Mouse (Mus musculus) lung, adult 2 months (tissue): Measurements from ENCODE around the gene Irf8. TPM values are rescaled to one million over a fixed set of nuclear protein-coding genes. Genes with fewer than 3 reads are reported as not detected.

Source experiments
- DNase-seq: peaks from one replicate; pipeline ENCODE4 v3.0.0; 2022
- H3K4me1 ChIP-seq: fragments of 200-500 bp; 2 replicates; pipeline ENCODE4 v1.6.1; 2011; ENCODE audit warnings: low read length; ENCODE audit not compliant: control insufficient read depth, insufficient read depth
- H3K4me3 ChIP-seq: fragments of 200-500 bp; replicated peaks from 2 replicates; pipeline ENCODE3; 2011; ENCODE audit warnings: low read depth, mild to moderate bottlenecking, control low read depth, low read length; ENCODE audit errors: extremely low read depth
- CTCF ChIP-seq: fragments of 200-500 bp; IDR thresholded peaks from 2 replicates; pipeline ENCODE4 v1.5.1; 2011; ENCODE audit warnings: mild to moderate bottlenecking, low read length, control low read depth; ENCODE audit not compliant: insufficient read depth
- POLR2A ChIP-seq: fragments of 200-500 bp; IDR thresholded peaks from 2 replicates; pipeline ENCODE4 v1.6.1; 2011; ENCODE audit warnings: low read depth, mild to moderate bottlenecking, control low read depth, low read length, borderline replicate concordance; ENCODE audit errors: extremely low read depth
- WGBS: fragments of 180-500 bp; shearing (Covaris S2); methylation state at CpG from one replicate; pipeline ENCODE4 v1.1.7; 2018; 5-methylcytosine and 5-hydroxymethylcytosine counted together
- polyA plus RNA-seq: library from polyadenylated mRNA; depleted of rRNA; stranded (reverse); fragments of >200 nt; gene quantifications from 2 replicates; pipeline ENCODE4 v1.2.3, GENCODE M21; 2012; rRNA removed

Irf8 gene
- 38.6 and 44.7 TPM in 2 replicates for polyA plus RNA-seq

DNA sequence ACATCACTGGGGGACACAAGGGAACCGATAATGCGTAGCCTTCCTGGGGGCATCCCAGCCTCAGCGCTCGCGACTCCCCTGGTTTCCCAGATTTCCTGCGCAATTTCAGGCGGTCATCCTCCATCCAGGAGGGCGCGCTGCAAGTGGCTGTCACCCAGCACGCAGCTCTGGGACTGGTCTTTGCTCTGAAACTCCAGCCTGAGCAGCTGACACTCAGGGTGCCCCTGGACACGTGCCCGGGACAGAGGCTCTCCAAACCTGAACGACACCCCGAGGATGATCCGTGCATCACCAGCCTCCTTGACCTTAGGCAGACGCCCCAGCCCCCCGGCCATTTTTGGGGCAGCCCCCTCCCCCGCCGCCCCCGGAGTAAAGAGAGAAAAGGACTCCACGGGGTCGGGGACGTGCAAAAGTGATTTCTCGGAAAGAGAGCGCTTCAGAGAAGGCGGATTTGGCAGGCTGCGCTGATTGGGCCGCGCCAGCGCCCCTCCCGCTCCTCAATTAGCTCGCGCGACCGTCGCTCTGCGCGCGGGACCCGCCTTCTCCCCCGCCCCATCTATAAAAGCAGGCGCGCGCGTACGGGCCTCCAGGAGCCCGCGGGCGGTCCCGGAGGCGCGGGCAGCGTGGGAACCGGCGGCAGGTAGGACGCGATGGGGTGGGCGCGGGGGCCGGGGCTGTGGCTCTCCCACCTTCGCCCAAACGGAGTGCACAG is at the start of gene Irf8:
Gene Irf8, plus strand, starts transcription at position 589 of the 712 bp plus-strand sequence.
- H3K4me3 ChIP-seq = peak within 1 kb of the TSS; percentile 67
- TF ChIP-seq CTCF (no peak), POLR2A (peak; percentile 84)
- H3K4me1 ChIP-seq = peaks cover 7% of the 10 kb centered on the region
- DNase-seq = peak; percentile 86
- 1% methylated on average over 62 of the region's 62 CpGs for WGBS

DNA sequence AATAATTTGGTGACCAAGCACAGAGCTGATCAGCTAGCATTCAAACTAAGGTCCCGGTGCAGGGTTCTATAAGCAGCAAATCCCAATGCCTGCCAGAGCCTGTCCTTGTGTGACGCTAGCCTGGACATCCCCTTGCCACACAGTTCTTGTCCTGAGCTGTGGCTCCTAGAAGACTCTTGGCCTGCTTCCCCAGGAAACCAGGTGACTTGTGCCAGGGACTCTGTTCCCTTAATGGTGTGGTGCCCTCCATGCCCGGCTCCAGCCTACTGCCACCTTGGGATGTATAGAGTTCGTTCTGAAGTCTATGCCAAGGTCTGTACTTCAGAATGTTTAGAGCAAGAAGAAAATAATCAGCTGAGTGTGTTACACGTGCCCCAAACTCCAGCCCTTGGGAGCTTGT is 49.6 kb upstream of the Irf8 start:
- no peak for DNase-seq
- TF ChIP-seq POLR2A (no peak), CTCF (no peak)
- Histone ChIP-seq H3K4me3 (no peak overlapping the region), H3K4me1 (no peaks in the 10 kb centered on the region)
- WGBS = 81% methylated on average over 5 of the region's 5 CpGs

DNA sequence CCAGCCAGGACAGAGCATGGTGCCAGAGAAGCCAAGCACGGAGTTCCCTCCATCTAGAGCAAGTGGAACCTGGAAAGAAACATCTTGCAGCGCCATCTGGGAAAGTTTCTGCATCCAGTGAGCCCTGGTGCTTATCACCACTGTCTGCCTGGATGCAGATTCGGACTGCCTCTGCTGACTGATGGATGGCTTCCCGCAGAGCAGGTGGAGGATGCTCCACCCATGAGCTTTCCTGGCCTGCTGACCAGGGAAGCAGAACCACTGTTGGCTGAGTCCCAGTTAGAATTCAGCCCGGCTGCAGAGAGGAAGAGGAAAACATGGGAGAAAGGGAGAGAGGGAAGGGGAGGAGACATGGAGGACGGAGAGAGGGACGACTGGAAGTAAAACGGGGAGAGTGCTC is 48.4 kb upstream of the Irf8 start:
- Histone ChIP-seq H3K4me1 (no peaks in the 10 kb centered on the region), H3K4me3 (no peak overlapping the region)
- 49% methylated on average over 8 of the region's 8 CpGs for WGBS
- no peak for DNase-seq
- TF ChIP-seq CTCF = no peak
- TF ChIP-seq POLR2A = no peak

DNA sequence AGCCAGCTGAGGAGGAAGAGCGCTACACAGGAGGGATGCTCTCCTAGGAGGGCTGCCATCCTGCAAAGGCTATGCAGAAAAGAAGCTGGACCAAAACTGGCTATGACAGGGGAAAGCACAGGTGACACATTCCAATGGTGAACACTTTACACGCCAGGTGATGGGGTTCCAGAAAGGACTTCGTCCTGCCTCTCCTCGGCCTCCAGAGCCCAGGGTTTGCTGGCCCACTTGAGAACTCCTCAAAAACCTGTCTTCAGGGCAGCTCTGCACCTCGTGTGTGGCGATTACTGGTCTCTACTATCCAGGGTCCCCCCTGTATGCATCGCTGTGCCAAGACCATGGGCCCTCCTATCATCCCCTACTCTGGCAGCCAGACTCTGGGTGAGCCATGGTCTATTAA is 47.6 kb upstream of the Irf8 start:
- 83% methylated on average over 7 of the region's 7 CpGs for WGBS
- TF ChIP-seq CTCF (no peak), POLR2A (no peak)

DNA sequence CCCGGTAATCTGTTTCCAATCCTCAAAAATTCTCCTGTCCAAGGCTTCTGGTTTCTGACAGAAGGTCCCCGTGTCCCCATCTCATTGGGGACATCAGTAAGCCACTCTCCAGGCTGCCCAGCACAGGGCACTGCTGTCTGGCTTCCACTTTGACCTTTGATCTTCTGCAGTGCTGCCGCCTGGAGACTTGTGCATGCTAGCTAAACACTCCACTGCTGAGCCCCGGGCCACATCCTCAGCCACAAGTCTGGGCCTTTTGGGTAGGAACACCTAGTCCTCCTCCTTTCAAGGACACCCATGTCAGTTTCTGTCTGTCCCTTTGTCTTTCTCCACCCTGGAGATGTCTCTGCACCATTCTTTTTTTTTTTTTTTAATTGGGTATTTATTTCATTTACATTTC is 43.2 kb upstream of the Irf8 start:
- Histone ChIP-seq H3K4me1 (peaks cover 6% of the 10 kb centered on the region), H3K4me3 (no peak overlapping the region)
- no peak for TF ChIP-seq CTCF
- no peak for TF ChIP-seq POLR2A
- DNase-seq = no peak
- WGBS = 65% methylated on average over 4 of the region's 4 CpGs

More for the DNA sequence above, 47.6 kb upstream of the Irf8 start:
- no peak overlapping the region for H3K4me3 ChIP-seq
- DNase-seq = no peak
- no peaks in the 10 kb centered on the region for H3K4me1 ChIP-seq

DNA sequence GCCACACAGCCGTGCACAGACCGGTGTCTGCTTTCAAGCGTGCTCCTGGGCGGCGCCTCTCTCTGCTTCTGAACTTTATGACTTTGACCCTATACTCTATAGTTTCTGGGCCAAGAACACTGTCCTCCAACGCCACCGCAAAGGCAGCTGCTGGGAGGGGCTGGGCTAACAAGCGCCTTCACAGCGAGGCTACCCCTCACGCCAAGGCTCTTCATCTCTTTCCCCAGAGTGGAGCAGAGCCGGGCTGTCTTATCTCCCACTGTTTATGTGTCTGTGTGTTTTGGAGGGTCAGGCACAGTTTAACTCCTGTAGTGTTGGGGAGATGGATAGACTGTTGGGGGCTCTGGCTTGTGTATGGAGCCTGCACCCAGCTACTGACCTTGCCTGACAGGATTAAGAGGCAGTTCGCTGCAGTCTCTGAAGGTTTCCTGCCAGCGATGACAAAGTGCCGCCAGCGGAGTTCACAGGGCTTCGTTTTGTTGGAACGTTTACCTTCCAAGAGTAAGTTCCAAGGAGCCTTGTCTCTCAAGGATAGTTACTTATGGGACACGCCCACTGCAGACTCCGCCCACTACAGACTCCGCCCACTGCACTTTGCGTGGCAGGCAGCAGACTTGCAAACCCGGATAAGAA is 42.2 kb upstream of the Irf8 start:
- no peak for DNase-seq
- TF ChIP-seq CTCF (no peak), POLR2A (no peak)
- WGBS = 26% methylated on average over 22 of the region's 22 CpGs
- peaks cover 6% of the 10 kb centered on the region for H3K4me1 ChIP-seq
- no peak overlapping the region for H3K4me3 ChIP-seq

DNA sequence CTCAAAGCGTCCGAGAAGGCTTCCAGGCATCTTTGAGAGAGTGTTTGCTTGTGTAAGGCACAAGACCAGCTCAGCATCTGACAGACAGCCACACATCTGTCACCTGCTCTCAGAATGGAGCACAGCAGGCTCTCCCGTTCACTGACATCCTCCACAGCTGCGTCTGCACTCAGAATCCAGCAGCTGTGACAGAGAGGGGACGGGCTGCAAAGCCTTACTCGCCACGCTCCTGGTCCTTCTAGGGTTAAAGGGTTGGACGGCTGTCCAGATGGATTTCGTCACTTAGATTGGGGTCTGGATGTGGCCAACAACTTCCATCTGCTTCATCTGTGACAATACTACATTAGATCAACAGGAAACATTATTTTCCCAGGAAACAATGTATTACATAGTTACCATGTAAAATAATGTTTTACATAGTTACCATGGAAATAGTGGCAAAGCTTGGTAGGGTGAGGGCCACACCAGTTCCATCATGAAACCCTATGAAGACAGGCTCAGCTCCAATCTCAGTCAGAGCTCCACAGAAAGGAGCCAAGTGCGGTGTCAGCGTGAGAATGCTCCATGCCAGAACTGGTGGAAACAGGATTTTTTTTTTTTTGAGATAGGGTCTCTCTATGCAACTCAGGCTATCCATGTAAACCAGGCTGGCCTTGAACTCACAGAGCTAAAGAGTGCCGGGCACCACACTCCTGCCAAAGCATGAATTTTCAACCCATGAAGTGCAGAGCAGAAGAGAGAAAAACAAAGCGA is 39.6 kb upstream of the Irf8 start:
- 35% methylated on average over 13 of the region's 13 CpGs for WGBS
- TF ChIP-seq POLR2A (no peak), CTCF (no peak)
- no peak for DNase-seq
- Histone ChIP-seq H3K4me3 (no peak overlapping the region), H3K4me1 (peaks cover 10% of the 10 kb centered on the region)

DNA sequence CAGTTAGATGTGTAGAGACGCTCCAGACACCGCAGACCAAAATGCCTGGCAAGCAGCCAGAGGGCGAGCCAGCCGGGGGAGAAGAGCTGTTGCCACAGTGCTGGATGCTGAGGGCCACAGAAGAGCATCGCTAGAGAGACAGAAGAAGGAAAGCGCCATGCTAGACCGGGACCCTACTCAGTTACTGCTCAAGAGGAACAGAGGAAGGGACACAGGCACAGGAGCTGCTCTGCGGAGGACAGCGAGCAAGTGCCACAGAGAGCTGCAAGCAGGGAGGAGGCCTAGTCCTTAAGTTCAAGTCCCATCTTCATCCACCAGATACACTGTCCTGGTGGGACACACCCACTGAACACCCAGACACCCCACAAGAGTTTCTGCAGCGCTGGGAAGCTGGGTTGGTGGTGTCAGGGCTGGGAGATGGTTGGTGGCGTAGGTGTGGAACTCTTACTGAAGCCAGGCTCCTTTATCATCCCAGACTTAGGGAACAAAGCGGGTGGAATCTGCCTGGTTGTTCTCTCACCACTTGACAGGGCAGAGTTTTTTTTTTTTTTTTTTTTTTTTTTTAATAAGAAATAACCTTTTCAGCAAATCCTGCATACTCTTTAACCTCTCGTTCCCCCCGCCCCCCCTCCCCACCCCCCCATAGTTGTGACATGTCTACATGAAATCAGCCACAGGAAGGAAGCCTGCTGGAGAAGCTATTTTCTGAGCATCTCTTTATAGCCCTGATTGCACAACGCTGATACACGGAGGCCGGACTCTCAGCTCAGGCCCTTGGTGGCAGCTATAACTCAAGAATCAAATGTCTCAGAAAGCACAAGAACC is 38.8 kb upstream of the Irf8 start:
- DNase-seq = no peak
- WGBS = 46% methylated on average over 17 of the region's 17 CpGs
- peaks cover 10% of the 10 kb centered on the region for H3K4me1 ChIP-seq
- H3K4me3 ChIP-seq = no peak overlapping the region
- TF ChIP-seq POLR2A = no peak
- TF ChIP-seq CTCF = no peak

DNA sequence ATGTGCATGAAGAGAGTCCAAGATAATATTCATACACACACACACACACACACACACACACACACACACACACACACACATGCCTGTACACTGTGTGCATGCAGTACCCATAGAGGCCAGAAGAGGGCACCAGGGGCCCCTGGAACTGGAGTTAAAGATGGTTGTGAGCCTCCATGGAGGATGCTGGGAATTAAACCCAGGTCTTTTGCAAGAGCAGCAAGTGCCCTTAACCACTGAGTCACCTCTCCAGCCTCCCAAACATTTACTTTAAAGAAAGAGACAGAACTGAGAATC is 38.2 kb upstream of the Irf8 start:
- TF ChIP-seq CTCF (peak; percentile 18; the same call in 1 of the 2 replicates), POLR2A (no peak)
- DNase-seq = no peak
- Histone ChIP-seq H3K4me3 (no peak overlapping the region), H3K4me1 (peaks cover 10% of the 10 kb centered on the region)

DNA sequence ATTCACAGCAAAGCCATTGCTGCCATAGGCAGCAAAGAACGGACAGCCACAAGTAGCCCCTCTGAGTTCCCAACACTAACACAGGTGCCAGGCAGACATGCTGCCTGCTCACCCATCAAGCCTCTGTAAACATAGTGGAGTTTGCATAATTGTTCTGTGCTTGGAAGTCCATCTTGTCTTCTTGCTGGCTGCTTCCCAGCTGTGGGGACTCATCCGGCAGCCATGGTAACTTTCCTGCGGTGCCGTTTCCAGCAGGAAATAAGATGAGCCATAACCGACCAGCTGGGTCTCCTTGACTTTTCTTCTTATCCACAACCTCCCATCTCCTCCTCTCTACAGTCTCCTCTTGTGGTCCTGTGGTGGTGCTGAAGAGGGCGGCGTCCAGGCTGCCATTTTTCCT is 37.7 kb upstream of the Irf8 start:
- no peak for TF ChIP-seq CTCF
- Histone ChIP-seq H3K4me1 (peaks cover 10% of the 10 kb centered on the region), H3K4me3 (no peak overlapping the region)
- DNase-seq = no peak
- 51% methylated on average over 7 of the region's 7 CpGs for whole genome bisulfite sequencing
